Mouse (Mus musculus) retina, postnatal 1 day (tissue): ENCODE results near the gene Dok7.

Experiments
- DNase-seq: peaks from one replicate; pipeline ENCODE4 v3.0.0-alpha.2; 2012

The Dok7 gene

GRCm38 (mm10) chr5:35120024-35120423 lies 63.5 kb downstream of the Dok7 start:
- no peak for DNase-seq

GRCm38 (mm10) chr5:35129208-35129607 lies 72.6 kb downstream of the Dok7 start:
- no peak for DNase-seq

- no peak for DNase-seq
Observed at GRCm38 (mm10) chr5:35129767-35130191, 73.2 kb downstream of the Dok7 start.

- DNase-seq: no peak
Observed at GRCm38 (mm10) chr5:35131237-35131636, 74.7 kb downstream of the Dok7 start.

GRCm38 (mm10) chr5:35131773-35132172 lies 75.2 kb downstream of the Dok7 start:
- DNase-seq: peak; percentile 86

- no peak for DNase-seq
Observed at GRCm38 (mm10) chr5:35132278-35132980, 75.9 kb downstream of the Dok7 start.

GRCm38 (mm10) chr5:35133468-35133867 lies 76.9 kb downstream of the Dok7 start:
- no peak for DNase-seq

- DNase-seq: no peak
Observed at GRCm38 (mm10) chr5:35134286-35134685, 77.7 kb downstream of the Dok7 start.

GRCm38 (mm10) chr5:35135903-35136302 lies 79.3 kb downstream of the Dok7 start:
- DNase-seq: no peak
